Mouse (Mus musculus) adrenal gland (tissue): Measurements from ENCODE around the gene Insr.

ENCODE experiments used
- intact Hi-C: fragments of 180-260 bp; cut with DNase I; formaldehyde crosslinking; loops from one replicate; pipeline ENCODE4 v1.15.1; 2025

Gene Insr

DNA sequence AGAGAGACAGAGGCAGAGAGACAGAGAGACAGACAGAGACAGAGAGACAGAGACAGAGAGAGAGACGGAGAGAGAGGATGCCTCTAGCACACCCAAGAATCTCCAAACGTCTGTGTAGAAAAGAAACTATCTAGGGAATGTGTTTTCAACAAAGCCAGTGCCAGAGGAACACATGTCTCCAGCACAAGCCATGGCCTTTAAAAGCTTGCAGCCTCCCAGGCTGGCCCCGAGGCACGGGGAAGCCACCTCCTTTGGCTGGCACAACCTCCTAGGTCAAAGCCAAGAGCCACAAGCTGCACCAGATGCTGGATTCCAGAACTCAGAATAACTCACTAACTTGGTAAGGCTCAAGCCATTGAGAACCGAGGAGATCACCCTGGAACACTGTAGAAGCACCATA is 42.1 kb downstream of the Insr start:
- intact Hi-C loops = no loop called here

DNA sequence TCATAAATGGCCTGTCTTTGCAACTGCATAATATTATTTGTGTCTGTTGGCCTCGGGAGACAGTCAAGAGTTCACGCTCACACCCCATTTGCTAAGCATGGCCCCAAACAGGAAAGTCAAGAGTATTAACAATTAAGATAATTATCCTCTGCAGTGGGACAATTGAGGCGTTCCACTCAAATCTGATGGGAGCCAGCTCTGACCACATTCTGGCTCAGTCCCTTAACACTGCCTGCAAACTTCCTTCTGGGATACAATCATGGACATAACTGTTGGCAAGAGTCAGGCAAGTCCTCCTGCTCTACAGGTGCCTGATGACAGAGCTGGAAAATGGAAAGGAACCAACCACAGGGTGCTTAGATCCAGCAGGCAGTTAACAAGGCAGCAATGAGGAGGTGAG is 43.1 kb downstream of the Insr start:
- intact Hi-C loops = no loop called here

DNA sequence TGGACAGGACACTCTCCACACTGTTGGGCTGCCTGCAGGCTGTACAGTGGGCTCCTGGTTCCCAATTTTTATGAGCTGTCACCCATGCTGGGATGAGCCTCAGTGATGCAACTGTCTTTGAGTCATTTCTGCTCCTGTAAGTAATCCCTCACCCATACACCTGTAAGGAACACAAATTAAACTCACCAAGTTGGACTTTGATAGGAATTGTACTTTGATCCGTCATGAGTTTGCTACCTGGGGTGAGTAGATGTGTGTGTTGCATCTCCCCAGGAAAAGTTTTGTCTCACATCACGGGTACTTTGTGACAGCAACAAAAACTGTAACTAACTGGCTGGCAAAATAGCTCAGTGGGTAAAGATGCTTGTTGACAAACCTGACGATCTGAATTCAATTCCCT is 44.8 kb downstream of the Insr start:
- intact Hi-C loops = no loop called here

DNA sequence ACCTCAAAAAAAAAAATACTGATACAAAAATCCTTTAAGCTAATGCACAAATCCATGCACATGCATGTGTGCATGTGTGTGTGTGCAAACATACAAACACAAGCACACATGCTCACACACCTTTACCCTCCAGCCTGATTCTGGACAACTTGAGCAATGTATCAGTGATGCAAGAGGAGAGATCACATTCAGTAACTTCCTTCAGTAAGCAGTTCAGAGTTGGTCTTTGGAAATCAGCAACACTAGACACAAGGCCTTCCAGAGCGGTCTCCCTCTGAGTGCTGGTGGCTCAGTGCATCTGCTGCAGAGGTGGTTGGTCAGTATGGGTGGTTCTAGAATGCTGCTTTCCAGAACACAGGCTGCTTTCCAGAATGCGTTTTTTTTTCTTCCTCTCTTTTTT is 46.8 kb downstream of the Insr start:
- intact Hi-C loops = no loop called here

DNA sequence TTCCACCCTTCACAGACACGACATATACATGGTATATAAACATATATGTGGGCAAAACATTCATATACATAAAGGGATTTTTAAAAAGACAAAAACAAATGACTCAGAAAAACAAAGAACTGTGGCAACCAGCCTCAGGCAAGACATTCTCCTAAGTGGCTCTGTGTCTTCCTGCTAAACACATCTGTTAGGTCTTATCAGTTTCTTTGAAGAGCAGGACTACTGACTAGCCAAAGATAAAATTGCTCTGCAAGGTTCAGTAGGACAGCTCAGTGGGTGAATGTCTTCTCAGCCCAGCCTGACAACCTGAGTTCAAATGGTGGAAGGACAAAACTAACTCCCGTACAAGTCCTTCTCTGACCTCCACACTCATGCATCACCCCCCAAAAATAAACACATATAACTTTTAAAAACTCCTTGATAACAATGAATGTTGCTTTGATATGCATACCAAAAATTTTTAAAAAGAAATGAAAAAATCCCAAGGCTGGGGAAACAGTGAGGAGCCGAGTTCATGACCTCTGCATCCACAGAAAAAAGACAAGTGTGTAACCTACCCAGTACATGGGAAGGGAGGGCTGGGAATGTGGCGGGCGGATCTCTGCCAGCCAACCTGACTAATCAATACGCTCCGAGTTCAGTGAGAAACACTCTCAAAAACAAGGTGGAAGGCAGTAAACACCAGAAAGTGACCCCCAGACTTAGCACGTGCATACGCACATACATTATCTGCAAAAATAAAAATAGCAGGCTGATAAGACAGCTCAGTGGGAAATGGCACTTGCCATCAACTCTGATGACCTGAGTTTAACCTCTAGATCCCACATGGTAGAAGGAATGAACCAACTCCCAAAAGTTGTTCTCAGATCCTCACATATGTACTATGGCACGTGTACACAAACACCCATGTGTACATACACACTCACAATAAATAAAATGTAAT is 49.0 kb downstream of the Insr start:
- intact Hi-C loops = no loop called here

DNA sequence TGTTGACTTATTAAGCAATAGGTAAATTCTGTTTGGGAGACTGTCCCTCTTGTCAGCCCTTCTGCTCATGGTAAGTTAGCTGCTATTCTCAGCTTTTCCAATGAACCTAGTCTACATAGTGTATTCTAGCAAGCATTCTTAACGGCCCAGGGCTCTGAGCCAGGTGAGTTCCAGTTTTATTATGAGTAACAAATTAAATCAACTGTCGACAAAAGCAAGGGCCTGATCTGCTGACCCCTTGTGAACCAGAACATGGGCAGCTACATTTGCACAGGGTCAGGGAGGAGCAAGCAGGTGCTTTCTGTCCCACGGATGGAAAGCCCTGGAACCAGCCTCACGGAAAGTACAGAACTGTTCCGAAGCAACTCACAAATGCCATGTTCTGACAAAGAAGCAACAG is 52.0 kb downstream of the Insr start:
- intact Hi-C loops = no loop called here

DNA sequence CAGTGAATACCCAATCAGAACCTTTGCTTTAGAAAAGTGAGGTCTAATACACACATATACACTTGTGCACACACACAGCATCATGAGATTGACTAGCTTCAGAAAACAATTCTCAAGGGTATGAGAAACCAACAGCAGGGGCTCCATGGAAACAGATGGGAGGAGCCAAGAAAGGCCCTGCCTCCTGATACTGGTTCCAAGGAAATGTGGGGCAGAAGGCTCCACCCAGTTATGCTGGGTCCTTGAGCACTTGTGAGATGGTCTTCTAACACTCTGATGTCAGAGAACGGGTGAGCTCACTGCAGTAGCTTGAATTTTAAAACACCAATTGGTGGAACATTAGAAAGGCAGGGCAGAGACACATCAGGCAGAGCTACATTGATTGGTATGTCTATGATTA is 53.7 kb downstream of the Insr start:
- intact Hi-C loops = no loop called here

DNA sequence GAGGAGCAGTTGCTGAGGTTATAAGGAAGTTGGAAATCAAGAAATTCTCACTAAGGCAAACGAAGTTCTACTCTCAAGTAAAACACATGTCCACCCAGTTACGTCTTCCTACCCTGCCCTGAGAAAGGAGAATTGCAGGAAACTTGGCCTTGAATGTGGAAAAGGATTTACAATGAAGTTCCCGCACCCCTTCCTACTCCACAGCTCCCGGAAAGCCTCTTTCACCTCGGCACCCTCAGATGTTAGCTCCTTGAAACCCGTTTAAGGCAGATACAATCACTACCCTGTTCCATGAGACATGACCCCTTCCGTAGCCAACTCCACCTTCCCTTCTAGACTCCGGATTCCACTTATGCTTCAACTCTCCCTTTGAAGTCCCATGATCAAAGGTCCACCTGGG is 54.2 kb downstream of the Insr start:
- intact Hi-C loops = no loop called here

DNA sequence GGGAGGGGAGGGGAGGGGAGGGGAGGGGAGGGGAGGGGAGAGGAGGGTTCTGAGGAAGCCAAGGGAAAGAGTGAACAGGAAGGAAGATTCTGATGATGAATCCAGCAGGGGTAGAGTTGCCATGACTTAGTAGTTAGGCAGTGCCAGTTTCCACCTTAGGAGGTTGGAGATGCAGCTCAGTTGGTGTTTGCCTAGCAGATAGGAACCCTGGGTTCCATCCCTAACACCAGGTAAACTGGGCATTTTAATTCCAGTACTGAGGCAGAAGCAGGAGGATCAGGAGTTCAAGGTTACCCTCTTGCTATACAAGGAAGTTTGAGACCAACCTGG is 56.8 kb downstream of the Insr start:
- intact Hi-C loops = loop anchor here (5.0 kb wide), 2 partner anchors 40 to 55 kb away; partner anchors contain the start of gene Insr

DNA sequence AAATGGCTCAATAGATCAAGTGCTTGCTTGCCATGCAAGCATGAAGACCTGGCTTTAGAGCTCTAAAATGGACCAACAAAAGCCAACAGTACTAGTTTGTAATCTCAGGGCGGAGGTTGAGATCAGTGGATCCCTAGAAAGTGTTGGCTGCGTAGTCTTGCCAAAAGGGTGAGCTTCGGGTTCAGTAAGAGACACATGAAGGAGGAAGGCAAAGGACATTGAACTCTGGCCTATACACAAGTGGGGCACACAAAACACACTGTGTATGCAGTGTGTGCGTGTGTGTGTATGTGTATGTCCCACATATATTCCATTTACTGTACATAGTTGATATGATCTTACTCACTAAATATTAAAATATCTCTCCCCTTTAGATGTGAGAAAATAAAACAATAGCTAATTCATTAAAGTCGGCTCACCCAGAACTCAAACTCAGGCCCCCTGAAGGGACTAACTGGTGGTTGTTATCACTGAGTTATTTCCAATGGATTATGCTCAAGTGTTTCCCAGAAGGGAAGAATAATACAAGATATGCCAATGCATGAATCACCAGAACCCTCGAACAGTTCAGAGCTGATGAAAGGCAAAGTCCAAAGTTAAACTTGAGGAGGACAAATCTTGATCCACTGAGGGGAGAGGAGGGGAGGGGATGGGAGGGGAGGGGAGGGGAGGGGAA is 57.3 kb downstream of the Insr start:
- intact Hi-C loops = loop anchor here (5.0 kb wide), 2 partner anchors 40 to 55 kb away; partner anchors contain the start of gene Insr

DNA sequence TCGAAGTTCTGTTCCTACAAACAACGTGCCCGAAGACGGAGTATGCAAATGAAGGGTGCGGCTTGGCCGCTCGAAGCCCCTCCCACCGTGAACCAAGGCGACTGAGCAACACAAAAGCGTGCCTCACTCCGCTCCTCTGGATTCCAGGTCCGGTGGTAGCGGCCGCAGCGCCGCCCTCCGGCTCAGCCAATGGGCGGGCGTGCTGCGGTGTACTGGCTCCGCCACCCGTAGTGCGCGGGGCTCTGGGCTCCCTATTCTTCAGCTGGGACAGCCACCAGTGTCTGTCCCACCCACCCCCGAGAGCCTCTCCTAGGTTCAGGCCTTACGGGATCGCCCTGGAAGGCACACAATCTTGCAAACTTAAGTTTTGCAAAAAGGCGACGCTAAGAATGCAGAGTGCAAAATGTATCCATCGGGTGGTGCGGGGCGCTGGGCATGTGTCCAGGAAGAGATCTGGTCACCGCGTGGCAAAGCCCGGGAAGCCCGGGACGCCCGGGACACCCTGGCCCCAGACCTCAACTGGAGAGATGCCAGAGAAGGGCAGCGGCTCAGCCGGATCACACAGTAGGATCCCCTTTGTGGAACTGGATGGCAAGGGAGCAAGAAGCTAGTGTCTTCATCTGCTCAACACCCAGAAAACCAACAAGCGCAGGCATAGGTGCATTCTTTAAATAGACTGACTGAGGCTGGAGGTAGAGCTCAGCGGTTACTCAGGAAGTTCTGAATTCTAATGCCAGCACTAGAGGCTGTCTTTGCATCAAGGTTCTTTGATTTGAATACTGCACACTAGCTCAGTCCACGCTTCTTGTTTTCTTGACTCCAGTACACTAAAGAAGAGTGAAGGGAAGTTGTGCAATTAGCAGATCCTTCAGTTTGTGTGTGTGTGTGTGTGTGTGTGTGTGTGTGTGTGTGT is 58.1 kb downstream of the Insr start:
- intact Hi-C loops = loop anchor here (5.0 kb wide), 2 partner anchors 41 to 56 kb away; partner anchors contain the start of gene Insr

DNA sequence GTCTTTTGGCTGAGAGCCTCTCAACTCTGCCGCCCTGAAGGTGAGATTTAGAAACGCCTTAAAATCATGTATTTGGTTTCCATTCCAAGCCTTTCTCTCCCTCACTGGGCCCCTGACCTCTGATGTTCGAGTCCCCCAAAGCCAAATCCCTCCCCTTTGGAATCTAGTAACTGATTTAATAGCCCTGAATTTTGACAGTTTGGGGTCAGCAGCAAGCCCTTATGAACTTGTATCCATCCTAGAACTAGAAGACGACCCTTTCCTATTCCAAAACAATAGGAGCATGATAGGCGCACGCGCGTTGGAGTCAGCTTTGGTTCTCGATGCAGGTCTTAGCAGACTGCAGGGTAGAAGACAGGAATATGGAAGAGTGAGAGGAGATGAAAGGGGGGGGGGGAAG is 58.9 kb downstream of the Insr start:
- intact Hi-C loops = loop anchor here (5.0 kb wide), 2 partner anchors 42 to 57 kb away; partner anchors contain the start of gene Insr

DNA sequence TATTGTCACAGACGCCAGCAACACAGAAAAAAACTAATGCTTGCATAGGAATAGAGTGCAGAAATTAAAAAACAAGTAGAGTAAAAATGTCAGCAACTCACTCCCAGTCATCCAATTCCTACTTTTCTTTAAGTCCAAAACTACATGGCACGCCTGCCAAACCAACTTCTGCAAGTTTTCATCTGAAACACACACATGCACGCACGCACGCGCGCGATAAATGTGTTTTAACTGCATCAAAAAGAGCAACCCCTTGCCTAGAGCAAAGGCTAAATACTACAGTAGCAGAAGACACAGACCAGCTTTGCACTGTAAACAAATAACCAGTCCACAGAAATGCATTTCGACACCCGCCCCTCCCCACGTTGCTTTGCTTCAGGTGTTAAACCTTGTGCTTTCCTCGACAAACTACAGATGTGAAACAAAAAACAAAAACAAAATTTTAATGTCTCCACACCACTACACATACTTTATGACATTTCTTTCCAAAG is 59.5 kb downstream of the Insr start:
- intact Hi-C loops = loop anchor here (5.0 kb wide), 2 partner anchors 42 to 57 kb away; partner anchors contain the start of gene Insr

DNA sequence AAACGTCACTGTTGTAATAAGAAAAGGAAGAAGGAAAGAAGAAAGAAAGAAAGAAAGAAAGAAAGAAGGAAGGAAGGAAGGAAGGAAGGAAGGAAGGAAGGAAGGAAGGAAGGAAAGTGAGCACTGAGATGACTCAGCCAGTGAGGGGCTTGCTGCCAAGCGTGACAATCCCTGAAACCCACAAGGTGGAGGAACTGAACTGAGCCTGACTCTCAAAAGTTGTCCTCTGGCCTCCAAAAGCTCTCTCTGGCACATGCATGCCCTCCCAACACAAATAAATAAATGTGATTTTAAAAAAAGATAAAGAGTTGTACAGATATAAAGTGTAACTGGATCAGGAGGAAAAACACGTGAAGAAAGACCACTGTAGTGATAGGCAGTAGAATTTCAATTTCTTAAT is 60.2 kb downstream of the Insr start:
- intact Hi-C loops = no loop called here

DNA sequence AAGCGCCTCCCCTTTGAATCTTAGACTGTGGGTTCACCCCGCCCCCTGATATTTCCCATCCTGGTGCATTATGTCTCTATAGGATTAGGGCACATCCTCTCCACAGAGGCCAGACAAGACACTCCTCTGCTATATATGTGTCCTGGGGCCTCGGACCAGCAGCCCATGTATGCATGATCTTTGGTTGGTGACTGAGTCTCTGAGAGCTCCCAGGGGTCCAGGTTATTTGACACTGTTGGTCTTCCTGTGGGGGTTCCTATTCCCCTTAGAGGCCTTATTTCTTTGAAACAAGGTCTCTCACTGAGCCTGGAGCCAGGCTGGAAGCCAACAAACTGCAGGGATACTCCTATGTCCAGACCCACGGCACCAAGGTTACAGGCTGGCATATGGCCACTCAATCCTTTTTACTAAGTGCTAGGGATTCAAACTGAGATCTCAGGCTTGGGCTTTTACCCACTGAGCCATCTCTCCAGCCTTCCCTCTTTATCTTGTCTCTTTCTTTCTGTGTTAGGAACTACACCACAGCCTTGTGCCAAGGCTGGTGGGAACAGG is 62.8 kb downstream of the Insr start:
- intact Hi-C loops = no loop called here

DNA sequence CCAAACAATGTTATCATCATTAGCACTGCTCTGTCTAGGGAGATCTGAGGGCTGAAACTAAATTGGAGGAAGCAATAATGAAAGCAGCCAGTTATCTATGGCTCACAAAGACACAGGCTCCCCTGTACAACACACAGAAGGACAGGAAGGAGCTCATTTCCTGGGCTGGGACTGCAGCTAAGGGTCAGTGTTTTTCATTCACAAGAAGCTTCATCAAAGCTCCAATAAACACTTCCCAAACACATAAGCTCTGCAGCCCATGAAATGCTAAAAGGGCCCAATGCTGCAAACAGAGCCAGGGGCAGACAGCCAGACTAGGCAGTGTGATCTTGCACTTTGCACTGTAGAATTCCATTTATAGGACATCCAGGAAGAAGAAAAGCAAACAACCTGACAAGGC is 63.9 kb downstream of the Insr start:
- intact Hi-C loops = no loop called here

DNA sequence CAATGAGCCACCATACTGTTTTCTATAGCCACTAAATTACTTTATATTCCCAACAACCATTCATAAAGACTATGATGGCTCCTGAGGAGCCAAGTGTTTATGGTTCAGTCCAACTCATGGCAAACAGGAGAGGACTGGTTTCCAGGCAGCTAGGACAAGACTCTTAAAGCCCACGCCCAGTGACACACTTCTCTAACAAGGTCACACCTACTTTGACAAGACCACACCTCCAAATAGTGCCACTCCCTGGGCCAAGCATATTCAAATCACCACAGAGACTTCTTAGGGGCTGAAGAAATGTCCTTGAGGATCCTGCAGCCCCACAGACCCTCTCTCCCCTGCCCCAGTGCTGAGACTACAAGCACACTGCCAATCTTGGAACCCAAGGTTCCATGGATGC is 64.8 kb downstream of the Insr start:
- intact Hi-C loops = no loop called here

DNA sequence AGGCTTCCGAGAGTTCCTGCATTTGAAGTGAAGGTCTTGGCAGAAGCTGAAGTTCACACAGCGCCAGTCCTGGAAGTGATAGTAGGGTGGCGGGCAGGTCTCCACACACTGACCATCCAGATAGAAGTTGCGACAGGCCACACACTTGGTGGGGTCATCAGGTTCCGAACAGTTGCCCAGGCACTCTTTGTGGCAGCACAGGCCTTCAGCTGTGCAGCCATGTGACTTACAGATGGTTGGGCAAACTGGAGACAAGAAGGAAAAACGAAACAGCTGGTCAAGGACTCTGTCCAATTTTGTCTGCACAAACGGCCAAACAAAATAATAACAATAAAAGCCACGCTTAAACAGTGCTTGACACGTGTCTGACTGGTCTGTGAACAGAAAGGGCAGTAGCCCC is 68.0 kb downstream of the Insr start:
- intact Hi-C loops = no loop called here

DNA sequence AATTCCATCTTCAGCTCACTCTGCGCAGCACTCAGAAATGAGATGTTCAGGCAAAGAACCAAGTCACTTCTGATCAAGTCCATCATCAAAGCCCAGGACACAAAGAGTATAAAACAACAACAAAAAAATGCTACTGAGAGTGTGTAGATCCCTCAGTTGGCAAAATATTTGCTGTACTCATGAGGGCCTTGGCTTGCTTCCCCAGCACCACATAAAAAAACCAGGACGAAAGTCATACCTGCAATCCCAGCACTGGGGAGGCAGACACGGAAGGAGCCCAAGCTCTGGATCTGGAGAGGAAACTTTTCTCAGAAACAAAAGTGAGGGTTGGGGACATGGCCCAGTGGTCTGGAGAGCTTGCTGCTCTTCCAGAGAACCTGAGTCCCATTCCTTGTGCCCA is 69.5 kb downstream of the Insr start:
- intact Hi-C loops = no loop called here

DNA sequence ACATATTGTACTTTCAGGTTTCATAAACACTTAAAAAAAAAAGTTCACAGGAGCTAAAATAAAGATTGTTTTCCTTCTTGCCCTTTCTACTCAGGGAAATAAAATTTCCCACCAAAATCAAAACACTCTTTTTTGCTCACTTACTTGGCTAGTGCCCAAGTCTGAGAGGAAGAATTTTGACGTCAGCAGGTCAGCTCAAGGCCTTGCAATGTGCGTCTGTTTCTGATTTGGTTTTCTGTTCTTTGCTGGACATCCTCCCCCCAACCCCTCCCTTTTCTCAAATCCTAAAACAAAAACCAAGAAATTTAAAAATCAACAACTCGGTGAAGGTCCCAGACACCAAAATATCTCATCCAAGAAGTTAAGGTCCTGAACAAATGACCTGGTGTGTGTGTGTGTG is 70.1 kb downstream of the Insr start:
- intact Hi-C loops = no loop called here

DNA sequence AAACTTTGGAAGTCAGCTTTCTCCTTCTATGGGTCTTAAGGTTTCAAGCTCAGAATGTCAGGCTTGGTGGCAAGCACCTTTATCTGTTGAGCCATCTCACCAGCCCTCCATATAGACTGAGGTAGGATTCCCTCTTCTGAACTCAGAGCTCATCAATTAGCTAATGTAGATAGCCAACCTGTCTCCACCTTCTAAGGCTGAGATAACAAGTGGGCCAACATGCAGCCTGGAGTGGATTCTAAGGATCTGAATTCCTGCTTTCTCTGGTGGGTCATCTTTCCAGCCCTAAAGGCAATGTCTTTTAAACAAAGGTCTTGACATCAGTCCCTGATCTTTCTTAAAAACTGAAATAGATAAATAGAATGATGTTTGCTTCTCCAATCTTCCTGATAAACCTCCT is 70.7 kb downstream of the Insr start:
- intact Hi-C loops = no loop called here
